Mouse (Mus musculus) large intestine, adult 2 months (tissue): Measurements from ENCODE around the gene Gm10251. TPM values are rescaled to one million over a fixed set of nuclear protein-coding genes. Genes with fewer than 3 reads are reported as not detected.
"Not testable (repeated sequence)": the region's sequence is repeated elsewhere in the genome, so short reads cannot be mapped to it uniquely, and the experiment has no call there.

ENCODE experiments used
- DNase-seq: peaks from one replicate; pipeline ENCODE4 v3.0.0-alpha.2; 2012; ENCODE audit warnings: low read depth, low spot score
- WGBS: fragments of 180-500 bp; shearing (Covaris S2); methylation state at CpG from one replicate; pipeline ENCODE4 v1.1.7; 2018; 5-methylcytosine and 5-hydroxymethylcytosine counted together
- polyA plus RNA-seq: library from polyadenylated mRNA; depleted of rRNA; stranded (reverse); fragments of >200 nt; gene quantifications from 2 replicates; pipeline ENCODE4 v1.2.3, GENCODE M21; 2012; rRNA removed

The Gm10251 gene
- not detected in 2 replicates for polyA plus RNA-seq

- WGBS = no CpG with 5 or more reads among the region's 1 CpGs
- not testable (repeated sequence) for DNase-seq
Observed at GRCm38 (mm10) chr14:6684070-6684469, at the start of gene Gm10251. Gene Gm10251 (minus strand): TSS chr14:6684170.

- WGBS = 60% methylated on average over 1 of the region's 2 CpGs
- DNase-seq = not testable (repeated sequence)
Observed at GRCm38 (mm10) chr14:6720151-6720550, 36.2 kb upstream of the Gm10251 start, which contains the start of gene Gm8050. Gene Gm8050 (minus strand): TSS chr14:6720251.

GRCm38 (mm10) chr14:6622318-6622717 is 61.7 kb downstream of the Gm10251 start, which contains the start of gene Gm3460:
Gene Gm3460 (minus strand): TSS chr14:6622418.
- DNase-seq = not testable (repeated sequence)
- 72% methylated on average over 1 of the region's 2 CpGs for WGBS

GRCm38 (mm10) chr14:6606436-6606835 is 77.5 kb downstream of the Gm10251 start:
- WGBS = no CpG with 5 or more reads among the region's 1 CpGs
- DNase-seq = not testable (repeated sequence)

- WGBS = 1% methylated on average over 13 of the region's 20 CpGs
- not testable (repeated sequence) for DNase-seq
Observed at GRCm38 (mm10) chr14:6605004-6605403, 79.0 kb downstream of the Gm10251 start.

GRCm38 (mm10) chr14:6604551-6604950 is 79.4 kb downstream of the Gm10251 start:
- not testable (repeated sequence) for DNase-seq
- 6% methylated on average over 20 of the region's 20 CpGs for WGBS

- 23% methylated on average over 1 of the region's 2 CpGs for WGBS
- DNase-seq = not testable (repeated sequence)
Observed at GRCm38 (mm10) chr14:6590513-6590912, 93.5 kb downstream of the Gm10251 start, which contains the start of gene Gm3629. Gene Gm3629 (minus strand): TSS chr14:6590613.

Other genes with a start within 250 kb of the Gm10251 start
- not detected in 2 replicates for gene Gm3594, start 239.6 kb downstream of the Gm10251 start, polyA plus RNA-seq
- gene Gm8356, start 146.9 kb downstream of the Gm10251 start, polyA plus RNA-seq = not detected in 2 replicates
- gene Gm3629, start 93.6 kb downstream of the Gm10251 start, polyA plus RNA-seq = 0.22 TPM in 1 of 2 replicates, not detected in the other
- gene Gm3460, start 61.8 kb downstream of the Gm10251 start, polyA plus RNA-seq = not detected in 2 replicates
- gene Gm8050, start 36.1 kb upstream of the Gm10251 start, polyA plus RNA-seq = not detected in 2 replicates
- 0.74 TPM in 1 of 2 replicates, not detected in the other for gene Gm3636, start 58.2 kb upstream of the Gm10251 start, polyA plus RNA-seq
- not detected in 2 replicates for gene Gm8362, start 90.2 kb upstream of the Gm10251 start, polyA plus RNA-seq
- not detected in 2 replicates for gene Gm3642, start 156.1 kb upstream of the Gm10251 start, polyA plus RNA-seq
- 0.10 TPM in 1 of 2 replicates, not detected in the other for gene Gm3667, start 205.8 kb upstream of the Gm10251 start, polyA plus RNA-seq